Mouse (Mus musculus) monocyte, adult 2 months (primary cell): ENCODE data around the gene Ccne1.
"Not testable (repeated sequence)": the region's sequence is repeated elsewhere in the genome, so short reads cannot be mapped to it uniquely, and the experiment has no call there.

Experiments
- DNase-seq, 2 experiments: peaks; one replicate each; pipeline ENCODE4 v3.0.0; 2022; ENCODE audit warnings: low spot score in 2 of 2, low read depth in 1 of 2

The Ccne1 gene

DNA sequence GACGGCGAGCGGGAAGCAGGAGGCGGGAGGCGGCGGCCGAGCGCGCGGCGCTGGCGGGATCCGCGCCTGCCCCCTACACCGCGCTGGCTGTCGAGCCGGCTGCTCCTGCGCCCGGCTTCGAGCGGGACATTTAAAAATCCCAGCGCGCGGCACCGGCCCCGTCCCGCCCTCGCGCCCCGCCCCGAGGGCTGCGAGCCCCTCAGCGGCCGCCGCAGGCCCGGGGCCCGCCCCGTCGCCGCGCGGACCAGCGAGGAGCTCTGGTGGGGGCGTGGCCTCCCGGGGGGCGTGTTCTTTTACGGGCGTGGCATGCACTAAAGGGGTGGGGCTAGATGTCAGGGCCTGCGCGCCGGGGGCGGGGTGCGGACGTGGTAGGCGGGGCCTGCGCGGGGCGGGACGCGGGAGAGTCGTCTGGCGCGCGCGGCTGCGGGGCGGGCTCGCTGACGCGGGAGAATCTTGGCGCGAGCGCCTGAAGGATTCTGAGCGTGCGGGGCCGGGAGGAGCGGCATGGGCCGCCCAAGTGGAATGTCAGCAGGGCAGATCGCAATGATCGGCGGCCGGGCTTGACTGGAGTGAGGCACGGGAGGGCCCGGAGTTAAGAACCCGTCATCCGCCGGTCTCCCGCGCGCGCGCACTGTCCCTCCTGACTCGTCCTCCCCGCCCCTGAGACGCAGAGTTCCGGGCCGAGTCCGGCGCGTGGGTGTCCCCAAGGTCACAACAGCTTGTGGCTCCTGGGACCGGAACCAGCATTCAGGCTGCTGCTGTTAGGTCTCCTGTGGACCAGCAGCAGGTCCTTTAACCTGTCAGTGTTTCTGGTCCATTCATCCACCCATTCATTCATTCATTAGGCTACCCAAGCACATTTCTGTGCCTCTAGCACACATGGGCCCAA is at the start of gene Ccne1:
Gene Ccne1 (minus strand): TSS at position 164 of the 889 bp plus-strand sequence.
- peak; percentile 98 to 100 for DNase-seq

DNA sequence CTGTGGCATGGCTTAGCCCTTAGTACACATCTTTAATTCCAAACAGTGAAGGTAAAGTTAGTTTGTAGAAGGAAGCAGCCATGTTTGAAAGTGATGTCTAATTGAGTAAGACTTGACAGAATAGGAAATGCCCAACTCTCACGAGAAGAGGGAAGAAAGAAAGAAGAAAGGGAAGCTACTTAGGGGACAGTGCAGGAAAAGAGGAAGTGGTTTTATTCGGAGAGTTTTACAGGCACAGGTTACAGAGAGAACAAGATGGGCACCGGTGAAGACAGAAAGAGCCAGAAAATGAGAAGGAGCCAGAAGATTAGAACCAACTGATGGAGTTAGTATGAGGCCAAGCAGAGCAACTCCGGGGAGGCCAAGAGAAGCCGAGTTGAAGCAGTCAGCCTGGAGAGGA is 48.5 kb upstream of the Ccne1 start:
- DNase-seq, result peak; percentile 7 to 13

DNA sequence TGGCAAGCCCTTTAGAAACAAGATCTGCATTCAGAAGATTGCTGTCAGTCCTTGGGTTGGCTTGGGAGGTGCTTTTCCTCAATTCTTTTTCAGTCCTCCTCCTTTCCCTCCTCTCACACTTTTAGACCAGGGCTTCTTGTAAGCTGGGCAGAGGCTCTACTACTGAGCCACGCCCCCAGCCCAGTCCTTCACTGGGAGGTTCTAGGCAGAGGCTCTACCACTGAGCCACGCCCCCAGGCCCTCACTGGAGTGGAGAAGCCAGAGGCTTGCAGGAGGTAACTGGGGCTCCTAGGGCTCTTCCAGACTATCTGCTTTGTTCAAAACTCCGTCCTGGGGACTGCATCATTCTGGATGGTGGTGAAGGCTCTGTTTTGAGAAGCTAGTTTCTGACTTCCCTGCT is 45.2 kb upstream of the Ccne1 start:
- DNase-seq, result no peak

DNA sequence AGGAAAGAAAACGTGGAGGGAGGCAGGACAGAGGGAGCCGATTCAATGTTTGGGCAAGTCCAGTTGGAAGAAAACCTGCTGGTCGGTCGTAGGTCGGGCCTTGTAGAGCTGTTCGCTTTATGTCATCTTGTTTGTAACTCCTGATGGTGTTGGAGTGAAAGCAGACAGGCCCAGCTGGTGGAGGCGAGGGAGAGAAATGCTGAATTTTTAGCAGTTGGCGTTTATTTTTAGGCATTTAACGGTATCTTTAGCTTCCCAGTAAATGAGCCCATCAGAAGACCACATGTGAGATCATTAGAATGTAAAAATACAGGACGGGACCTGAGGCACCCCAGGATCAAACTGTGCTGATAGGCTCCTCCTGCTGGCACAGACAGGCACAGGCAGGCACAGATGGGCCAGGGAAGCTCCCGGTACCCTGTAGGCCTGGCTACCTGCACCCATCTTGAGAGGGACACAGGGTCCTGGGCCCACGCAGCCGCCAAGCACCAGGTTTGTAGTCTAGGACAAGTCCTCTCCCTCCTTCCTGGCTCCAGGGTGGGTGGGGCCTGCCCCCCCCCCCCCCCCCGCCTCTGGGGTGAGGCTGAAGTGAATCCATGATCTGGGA is 44.5 kb upstream of the Ccne1 start:
- no peak for DNase-seq

DNA sequence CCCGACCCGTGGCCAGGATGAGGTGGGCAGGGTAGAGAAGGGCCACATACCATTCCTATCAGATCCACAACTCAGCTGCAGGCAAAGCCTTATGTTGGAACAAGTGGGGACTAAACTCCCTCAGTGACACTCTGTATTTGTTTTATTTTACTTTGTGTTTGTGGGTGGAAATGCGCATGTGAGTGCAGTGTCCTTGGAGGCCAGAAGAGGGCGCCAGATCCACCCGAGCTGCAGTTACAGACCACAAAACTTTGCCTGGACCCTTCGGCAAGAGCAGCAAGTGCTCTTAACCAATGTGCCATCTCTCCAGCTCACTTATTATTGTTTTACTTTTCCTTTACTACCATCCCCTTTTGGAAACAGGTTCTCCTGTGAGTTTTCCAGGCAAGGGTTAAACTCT is 40.1 kb upstream of the Ccne1 start:
- DNase-seq, result no peak

DNA sequence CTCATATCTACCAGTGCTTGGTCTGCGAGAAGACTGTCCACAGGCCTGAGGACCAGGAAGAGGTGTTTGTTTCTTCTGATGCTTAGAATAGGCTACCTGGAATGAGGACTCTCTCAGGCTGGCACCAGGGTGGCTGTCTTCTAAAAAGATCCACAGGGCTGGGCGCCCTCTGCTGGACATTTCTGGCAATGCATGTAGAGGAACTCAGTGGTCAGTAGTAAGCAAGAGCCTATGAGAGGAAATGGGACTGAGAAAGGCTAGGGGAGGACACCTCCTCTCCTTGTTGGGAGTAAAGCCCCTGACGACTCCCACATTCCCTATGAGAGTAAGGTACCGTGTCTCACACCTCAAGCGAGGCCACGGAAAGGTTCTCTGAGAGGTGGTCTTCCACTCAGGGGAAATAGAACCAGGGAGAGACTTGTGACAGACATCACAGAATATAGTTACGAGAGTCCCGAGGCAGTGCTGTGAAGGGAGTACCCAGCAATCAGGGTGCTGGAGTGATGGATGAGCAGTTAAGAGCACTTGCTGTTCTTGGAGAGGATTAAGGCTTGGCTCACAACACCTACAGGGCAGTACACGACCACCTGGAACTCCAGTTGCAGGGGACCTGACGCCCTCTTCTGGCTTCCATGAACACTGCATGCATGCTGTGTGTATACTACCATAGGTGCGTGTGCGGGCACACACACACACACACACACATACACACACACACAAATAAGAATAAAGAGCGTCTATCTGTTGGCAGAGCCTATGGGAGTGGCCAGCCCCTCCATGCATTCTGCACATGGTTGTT is 34.6 kb upstream of the Ccne1 start:
- DNase-seq, result peak; percentile 29 to 69

DNA sequence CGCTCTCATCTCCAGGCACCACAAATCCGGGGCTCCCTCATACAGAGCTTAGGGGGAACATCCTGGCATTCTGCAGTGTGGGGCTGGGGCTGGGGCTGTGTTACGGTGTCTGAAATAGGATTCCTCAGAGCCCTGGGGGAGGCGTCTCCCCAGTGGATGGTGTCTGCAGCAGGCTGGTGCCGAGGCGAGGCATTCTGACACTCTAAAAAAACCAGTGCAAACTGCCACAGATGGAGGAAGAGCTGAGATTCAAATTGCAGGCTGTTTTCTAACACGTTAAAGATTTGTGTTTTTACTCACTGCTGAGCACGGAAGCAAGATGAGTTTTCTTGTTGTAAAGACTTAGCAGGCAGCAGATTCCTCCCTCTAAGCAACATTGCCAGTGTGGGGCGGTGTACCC is 33.0 kb upstream of the Ccne1 start:
- DNase-seq, result no peak

DNA sequence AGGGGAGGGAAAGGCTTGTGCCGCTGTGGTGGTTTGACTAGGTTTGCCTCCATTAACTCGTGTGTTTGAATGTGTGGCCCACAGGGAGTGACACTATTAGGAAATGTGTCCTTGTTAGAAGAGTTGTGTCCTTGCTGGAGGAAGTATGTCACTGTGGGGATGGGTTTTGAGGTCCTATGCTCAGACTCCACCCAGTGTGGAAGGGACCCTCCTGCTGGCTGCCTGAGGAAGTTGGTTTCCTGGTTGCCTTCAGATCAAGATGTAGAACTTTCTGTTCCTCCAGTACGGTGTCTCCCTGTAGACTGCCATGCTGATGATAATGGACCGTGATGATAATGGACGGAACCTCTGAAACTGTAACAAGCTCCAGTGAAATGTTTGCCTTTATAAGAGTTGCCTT is 27.1 kb upstream of the Ccne1 start:
- DNase-seq, result peak; percentile 4 to 24

DNA sequence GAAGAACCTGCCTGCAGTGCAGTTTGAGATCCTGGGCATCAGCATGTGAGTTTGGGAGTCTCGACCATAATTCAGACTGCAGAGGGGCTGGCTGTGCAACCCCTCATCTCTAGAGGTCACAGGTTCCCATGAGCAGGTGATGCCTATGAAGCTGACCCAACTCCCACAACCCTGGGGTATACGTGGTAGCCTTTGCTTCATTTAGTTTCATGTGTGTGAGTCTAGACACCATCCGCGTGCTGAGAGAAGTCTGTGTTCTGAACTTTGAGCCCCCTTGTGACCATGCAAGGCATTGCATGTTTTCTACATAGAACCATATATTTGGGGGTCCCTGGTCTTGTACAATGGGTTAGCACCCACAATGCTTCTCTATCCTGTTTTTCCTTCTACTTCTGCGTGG is 23.9 kb upstream of the Ccne1 start:
- no peak for DNase-seq

DNA sequence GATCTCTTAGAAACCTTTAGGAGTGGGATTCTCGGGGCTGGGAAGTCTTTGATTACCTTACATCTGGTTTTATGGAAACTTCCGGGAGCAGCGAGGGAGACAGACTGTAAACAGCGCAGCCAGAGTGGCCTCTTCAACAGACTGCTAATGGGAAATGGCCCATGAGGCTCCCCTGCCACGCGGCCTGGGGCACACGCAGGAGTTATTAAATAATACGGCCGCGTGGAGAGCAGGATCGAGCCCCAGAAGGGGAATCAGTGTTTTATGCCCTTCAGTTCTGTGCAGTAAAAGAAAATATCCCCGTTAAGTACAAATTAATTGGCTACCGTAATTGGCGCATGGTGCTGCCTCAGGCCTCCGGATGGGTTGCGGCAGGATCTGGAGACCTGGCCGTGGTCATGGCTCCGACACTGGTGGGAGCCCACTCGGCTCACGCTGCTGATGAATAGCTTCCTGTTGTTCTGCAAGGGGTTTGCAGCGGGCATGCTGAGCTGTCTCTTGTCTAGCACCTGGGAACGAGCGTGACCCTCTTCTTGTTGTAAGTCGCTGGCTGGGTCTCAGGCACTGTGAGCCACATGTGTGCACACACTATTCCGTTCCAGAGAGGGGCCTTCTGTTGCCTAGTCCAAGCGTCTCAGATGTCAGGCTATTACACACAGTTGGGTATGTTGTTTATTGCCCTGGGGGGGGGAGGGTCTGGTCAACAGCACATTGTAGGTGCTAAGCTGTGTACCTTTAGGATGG is 22.8 kb upstream of the Ccne1 start:
- DNase-seq, result no peak

DNA sequence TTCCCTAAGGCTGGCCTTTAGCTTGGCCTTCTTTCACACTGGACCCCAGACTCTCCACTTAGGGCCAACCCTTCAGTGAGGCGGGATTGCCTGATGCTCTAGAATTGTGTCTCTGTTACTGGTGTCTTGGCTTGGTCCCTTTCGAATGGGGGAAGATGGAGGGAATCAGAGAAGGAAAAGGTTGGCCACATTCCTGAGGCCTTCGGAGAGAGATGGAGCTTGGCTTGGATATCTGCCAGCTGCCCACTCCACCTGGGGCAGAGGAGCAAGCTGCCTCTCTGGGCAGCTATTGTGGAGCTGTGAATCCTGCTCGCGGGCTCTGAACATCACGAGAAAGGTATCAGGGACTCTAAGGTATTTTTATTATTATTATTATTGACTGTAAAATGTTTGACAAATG is 22.2 kb upstream of the Ccne1 start:
- no peak for DNase-seq

DNA sequence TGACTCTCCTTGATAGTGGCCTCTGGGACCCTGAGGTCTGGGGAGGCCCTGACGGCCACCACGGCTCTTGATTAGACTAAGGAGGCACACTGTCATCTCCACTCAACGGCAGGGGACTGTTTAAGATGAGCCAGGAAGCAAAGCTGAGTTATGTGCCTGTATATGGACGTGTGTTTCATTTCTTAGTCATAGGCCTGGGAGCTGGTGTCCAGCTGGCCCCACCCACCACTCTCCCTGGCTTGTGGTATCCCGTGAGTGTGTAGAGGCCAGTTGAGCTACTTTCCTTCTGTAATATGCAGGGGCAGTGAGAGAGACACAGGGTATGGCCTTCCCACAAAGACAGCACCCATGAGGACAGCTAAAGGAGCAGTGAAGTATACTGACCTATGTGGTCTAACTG is 20.9 kb upstream of the Ccne1 start:
- DNase-seq, result not testable (repeated sequence)

DNA sequence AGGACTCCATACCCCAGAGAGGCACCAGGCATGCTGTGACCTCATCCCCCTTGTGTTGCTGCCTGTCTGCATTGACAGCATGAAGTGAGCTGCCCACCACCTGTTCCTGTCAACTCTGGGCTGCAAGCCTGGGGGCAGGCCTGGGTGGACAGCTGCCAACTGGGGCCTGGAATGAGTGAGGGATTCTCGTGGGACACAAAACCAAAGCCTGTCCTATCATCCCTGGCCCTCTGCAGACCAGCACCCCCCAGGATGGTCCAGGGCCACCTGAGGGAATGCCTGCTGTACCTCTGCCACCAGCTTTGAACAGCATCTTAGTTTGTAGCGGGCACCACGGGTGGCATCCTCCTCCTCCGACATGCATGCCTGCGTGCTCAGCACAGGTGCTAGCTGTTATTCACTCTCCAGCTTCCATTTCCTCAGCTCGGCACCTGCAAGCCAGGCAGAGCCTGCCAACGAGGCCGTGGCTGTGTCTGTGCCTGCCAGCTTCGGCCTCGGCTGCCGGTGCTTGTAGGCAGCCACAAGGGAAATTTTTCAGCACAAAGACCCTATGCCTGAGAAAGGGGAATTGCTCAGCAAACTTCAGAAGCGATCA is 18.3 kb upstream of the Ccne1 start:
- no peak for DNase-seq

DNA sequence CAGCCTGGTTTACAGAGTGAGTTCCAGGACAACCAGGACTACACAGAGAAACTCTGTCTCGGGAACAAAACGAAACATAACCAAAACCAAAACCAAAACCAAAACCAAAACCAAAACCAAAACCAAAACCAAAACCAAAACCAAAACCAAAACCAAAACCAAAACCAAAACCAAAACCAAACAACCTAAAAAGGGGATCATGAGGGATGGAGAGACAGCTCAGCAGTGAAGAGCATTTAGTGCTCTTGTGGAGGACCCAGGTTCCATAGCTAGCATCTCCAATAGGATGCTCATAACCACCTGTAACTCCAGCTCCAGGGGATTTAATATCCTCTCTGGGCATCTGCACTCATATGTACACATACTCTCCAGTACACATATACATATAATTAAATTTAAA is 16.8 kb upstream of the Ccne1 start:
- not testable (repeated sequence) for DNase-seq

DNA sequence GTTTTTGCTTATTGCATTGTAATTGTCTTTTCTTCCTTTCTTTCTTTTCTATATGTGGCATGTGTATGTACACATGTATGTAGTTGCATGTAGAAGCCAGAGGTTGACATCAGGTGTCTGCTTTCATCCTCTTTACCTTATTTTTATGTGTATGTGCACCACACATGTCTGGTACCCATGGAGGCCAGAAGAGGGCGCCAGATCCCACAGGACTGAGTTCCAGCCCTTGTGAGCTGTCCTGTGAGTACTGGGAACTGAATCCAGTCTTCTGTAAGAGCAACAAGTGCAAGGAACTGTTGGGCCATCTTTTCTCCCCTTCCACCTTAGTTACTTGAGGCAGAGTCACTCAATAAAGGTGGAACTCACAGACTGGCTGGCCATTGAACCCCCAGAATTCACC is 11.3 kb upstream of the Ccne1 start:
- DNase-seq, result no peak

DNA sequence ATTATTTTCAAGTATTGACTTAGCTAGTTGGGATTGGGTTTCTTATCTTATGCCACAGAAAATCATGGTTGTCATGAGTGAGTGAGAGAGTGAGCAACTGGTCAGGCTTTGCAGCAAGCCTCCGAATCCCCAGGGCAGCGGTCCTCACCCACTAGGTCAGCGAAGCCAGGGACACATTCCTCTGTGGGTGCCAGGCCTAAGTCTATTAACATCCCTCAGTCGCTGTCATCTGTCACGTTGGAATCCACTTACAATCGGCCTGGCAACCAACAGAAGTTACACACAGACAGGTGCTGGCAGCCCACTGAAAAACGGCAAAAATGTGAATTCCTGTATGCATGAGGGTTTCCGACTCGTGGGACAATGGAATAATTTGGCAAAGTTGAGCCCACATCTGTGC is 5.1 kb upstream of the Ccne1 start:
- no peak for DNase-seq

DNA sequence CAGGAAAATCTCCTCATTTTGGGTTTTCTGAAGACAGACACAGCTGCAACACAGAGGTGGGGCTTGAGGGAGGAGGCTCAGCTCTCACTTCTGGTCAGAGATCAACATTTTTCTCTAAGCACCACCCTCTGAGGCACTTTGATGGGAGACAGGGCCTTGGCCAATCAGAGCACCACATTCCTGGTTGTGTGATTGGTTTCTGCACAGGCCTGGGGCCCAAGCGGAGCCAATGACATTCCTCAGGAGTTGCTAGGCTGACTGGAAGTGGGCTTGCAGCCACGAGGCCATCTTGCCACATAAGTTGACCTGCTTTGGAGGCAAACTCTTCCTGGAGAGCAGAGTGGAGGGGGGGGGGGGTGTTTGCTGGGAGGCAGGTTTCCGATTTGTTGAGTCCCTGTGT is 4.7 kb upstream of the Ccne1 start:
- DNase-seq, result no peak

DNA sequence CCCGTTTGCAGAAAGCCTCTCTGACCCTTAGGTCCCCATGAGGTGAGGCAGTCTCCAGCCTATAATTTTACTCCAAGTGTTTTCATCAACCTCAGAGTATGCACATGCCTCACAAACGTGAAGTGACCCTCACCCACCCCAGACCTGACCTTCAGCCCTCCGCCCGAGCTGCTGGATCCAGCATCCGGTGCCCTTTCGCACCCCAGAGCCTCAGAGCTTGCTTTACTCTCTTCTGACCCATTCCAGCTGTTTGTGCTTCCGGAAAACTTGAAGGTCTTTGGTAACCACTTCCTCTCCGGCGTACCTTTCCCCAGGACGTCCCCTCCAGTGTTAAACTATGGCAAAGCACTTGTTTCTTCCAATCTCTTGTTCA is 912 bp upstream of the Ccne1 start:
- DNase-seq, result no peak

DNA sequence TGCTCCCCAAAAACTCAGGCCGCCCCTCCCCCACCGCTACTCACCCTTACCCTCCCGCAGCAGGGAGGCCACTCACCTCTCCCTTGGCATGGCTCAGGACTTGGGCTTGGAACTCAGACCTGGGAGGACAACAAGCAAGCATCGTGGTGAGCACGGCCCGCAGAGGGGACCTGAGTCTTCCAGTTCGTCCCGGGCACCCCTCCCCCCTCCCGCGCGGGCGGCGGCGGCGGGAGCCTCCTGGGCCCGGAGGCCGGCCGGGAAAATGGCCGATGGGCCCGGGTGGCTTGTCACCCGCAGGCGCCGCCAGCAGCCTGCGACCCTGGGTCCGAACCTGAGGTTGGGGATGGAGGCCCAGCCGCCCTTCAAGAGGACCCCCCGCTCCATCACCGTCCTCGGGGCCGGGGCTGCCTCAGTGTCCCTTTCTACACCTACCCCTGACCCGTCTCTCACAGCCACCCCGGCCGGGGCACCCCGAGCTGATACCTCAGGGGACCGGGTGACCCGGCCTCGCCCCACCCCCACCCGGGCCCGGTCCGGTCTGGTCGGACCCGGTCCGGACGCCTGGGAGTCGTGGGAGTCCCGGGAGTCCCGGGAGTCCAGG is 523 bp downstream of the Ccne1 start:
- DNase-seq, result peak in 1 of 2 experiments; percentile 6

DNA sequence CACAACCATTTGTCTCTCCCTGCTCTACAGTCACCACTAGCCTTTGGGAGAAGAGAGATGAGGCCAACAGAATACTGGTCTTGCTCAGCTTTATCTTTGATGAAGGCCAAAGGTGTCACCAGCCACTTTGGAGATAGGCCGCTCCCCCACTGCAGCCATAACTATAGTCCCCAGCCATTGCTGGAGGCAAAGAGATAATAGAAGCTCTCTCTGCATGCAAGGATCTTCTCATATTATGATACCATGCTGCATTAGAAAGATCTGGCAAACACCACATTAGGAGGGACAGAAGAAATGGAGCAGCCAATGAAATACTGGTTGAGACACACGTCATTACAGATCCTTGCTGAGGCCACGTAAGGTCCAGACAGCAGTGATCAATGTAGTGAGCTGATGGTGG is 2.0 kb downstream of the Ccne1 start:
- no peak for DNase-seq

DNA sequence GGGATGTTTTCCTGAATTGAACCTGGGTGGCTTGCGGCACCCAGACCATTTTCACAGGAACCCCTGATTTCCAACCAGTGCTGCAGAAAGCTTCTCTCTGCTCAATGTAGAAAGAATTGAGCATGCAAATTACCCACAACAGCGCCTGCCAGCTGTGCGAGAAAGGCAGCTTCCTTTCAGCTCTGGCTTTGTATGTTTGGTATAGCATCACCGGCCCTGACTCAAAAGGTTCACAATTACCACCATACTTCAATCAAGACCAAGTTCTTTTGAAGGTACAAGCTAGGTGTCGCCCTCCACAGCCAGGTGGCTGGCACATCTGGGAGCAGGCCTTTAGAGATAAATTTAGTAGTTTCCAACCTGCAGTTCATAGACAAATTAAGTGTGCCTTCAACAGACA is 3.2 kb downstream of the Ccne1 start:
- no peak for DNase-seq
